Mouse (Mus musculus) liver, embryonic 13.5 days (tissue): ENCODE data around the gene Rbks. TPM values are rescaled to one million over a fixed set of nuclear protein-coding genes. Genes with fewer than 3 reads are reported as not detected.

Source experiments
- ATAC-seq: fragments of 200-750 bp; cut with Nextera tagmentation; 2 replicates; pipeline ENCODE4 v1.8.0; 2017; ENCODE audit warnings: low read depth, mild to moderate bottlenecking, moderate number of reproducible peaks, moderate library complexity
- DNase-seq: peaks from one replicate; pipeline ENCODE4 v3.0.0; 2022
- H3K27ac ChIP-seq: fragments of 300-500 bp; sonication (generic); 2 replicates; pipeline ENCODE4 v1.5.1; 2015; ENCODE audit warnings: moderate library complexity, mild to moderate bottlenecking, inconsistent platforms
- H3K27me3 ChIP-seq: fragments of 300-500 bp; sonication (generic); 2 replicates; pipeline ENCODE4 v1.6.1; 2015; ENCODE audit warnings: mild to moderate bottlenecking, inconsistent platforms
- H3K36me3 ChIP-seq: fragments of 300-500 bp; sonication (generic); 2 replicates; pipeline ENCODE4 v1.6.1; 2015; ENCODE audit warnings: mild to moderate bottlenecking, inconsistent platforms
- H3K4me1 ChIP-seq: fragments of 300-500 bp; sonication (generic); replicated peaks from 2 replicates; pipeline ENCODE4 v1.6.1; 2015; ENCODE audit warnings: inconsistent platforms
- H3K4me2 ChIP-seq: fragments of 300-500 bp; sonication (generic); 2 replicates; pipeline ENCODE4 v1.6.1; 2015; ENCODE audit warnings: inconsistent platforms, mild to moderate bottlenecking, moderate library complexity
- H3K4me3 ChIP-seq: fragments of 300-500 bp; sonication (generic); replicated peaks from 2 replicates; pipeline ENCODE4 v1.5.1; 2015; ENCODE audit warnings: mild to moderate bottlenecking, inconsistent platforms
- H3K9ac ChIP-seq: fragments of 300-500 bp; sonication (generic); 2 replicates; pipeline ENCODE4 v1.6.1; 2015; ENCODE audit warnings: mild to moderate bottlenecking, inconsistent platforms
- H3K9me3 ChIP-seq: fragments of 300-500 bp; sonication (generic); replicated peaks from 2 replicates; pipeline ENCODE4 v1.6.1; 2016; ENCODE audit warnings: inconsistent platforms
- WGBS: fragments of 180-500 bp; shearing (Covaris S2); methylation state at CpG from one replicate; pipeline ENCODE4 v1.1.7; 2015; ENCODE audit not compliant: insufficient replicate concordance; 5-methylcytosine and 5-hydroxymethylcytosine counted together
- microRNA-seq: library from miRNA; unstranded; fragments of <30 nt; microRNA quantifications from one replicate; pipeline ENCODE4, GENCODE M21; 2016
- polyA plus RNA-seq: library from polyadenylated mRNA; unstranded; fragments of >200 nt; fragmentation: Nextera tagmentation; extraction: Ambion mirVana; gene quantifications from 2 replicates; pipeline ENCODE4 v1.2.1, GENCODE M21; 2015

Rbks gene
- polyA plus RNA-seq, 1 experiment from 2014 or later = 21.2 TPM

- DNase-seq (no peak), ATAC-seq (no peak)
- H3K27ac ChIP-seq = no peak overlapping the region
- H3K9me3 ChIP-seq = no peaks in the 10 kb centered on the region
- H3K4me3 ChIP-seq = no peak overlapping the region
- no peak overlapping the region for H3K9ac ChIP-seq
- no peaks in the 10 kb centered on the region for H3K4me1 ChIP-seq
- no peaks in the 10 kb centered on the region for H3K36me3 ChIP-seq
- H3K27me3 ChIP-seq = peaks cover 4% of the 10 kb centered on the region; the same call in 1 of the 2 replicates
- 69% methylated on average over 7 of the region's 7 CpGs for whole genome bisulfite sequencing
- no peak overlapping the region for H3K4me2 ChIP-seq
These were observed 120.9 kb downstream of the Rbks start for GRCm38 (mm10) chr5:31576539-31576975.

Small RNAs within 50 kb of the gene (microRNA-seq; reads per million reads assigned to microRNA genes)
- gene Mir3473e = not detected

Other genes with a start within 250 kb of the Rbks start
- gene Zfp512, start 245.2 kb downstream of the Rbks start, polyA plus RNA-seq = 14.5 and 16.3 TPM in 2 replicates
- not detected in 2 replicates for gene 4930548H24Rik, start 211.9 kb downstream of the Rbks start, polyA plus RNA-seq
- 26.3 and 26.7 TPM in 2 replicates for gene Gpn1, start 202.9 kb downstream of the Rbks start, polyA plus RNA-seq
- gene Slc4a1ap, start 170.6 kb downstream of the Rbks start, polyA plus RNA-seq = 14.7 and 15.7 TPM in 2 replicates
- 8.7 and 10.6 TPM in 2 replicates for gene Supt7l, start 169.8 kb downstream of the Rbks start, polyA plus RNA-seq
- 240 and 241 TPM in 2 replicates for gene Mrpl33, start 100.7 kb downstream of the Rbks start, polyA plus RNA-seq
- 37.1 and 43.2 TPM in 2 replicates for gene Babam2, start 57 bp upstream of the Rbks start, polyA plus RNA-seq